ENCODE assay signal across 8 mouse cellular contexts in genomic region chr2:23155777-23156607, GRCm38 (mm10). TPM values are rescaled to one million over a fixed set of nuclear protein-coding genes. Genes with fewer than 3 reads are reported as not detected.
DNase-seq lines count a peak whose midpoint lies in the region; ATAC-seq and TF ChIP-seq lines count a peak whose summit lies in the region.

TSS of gene Mastl (minus strand) at chr2:23156024.
TSS of gene Yme1l1 (plus strand) at chr2:23156369.

- WGBS in kidney, embryonic 14.5 days, result under 1% methylated on average over 61 of the region's 61 CpGs
- WGBS in limb, embryonic 15.5 days, result under 1% methylated on average over 61 of the region's 61 CpGs

- H3K27ac ChIP-seq in bone marrow macrophage, adult 2 months (ENCODE audit: insufficient read depth, low read depth, low read length), result peak within 1 kb of the TSS; percentile 99
- peak within 1 kb of the TSS; percentile 96 for H3K27ac ChIP-seq in embryonic fibroblast, embryonic 13.5 days (ENCODE audit: insufficient read depth, low read length)
- peak within 1 kb of the TSS; percentile 99 for H3K27ac ChIP-seq in kidney, embryonic 14.5 days (ENCODE audit: low read depth, low read length)
- H3K27ac ChIP-seq in limb, embryonic 15.5 days, result peak within 1 kb of the TSS; percentile 100

- DNase-seq in A20 (ENCODE audit: low read depth, low spot score), result peak; percentile 99
- peak; percentile 97 for DNase-seq in heart, adult 9 months (ENCODE audit: low spot score in 2 of 2)
- peak; percentile 95 to 96 for DNase-seq in monocyte, adult 2 months (ENCODE audit: low read depth in 1 of 2, low spot score in 2 of 2)
- peak; percentile 98 to 99 for DNase-seq in spleen, postnatal 36 days (ENCODE audit: low spot score in 2 of 2)

- H3K27me3 ChIP-seq in kidney, embryonic 14.5 days (ENCODE audit: control insufficient read depth, insufficient read depth, low read length), result no peaks in the 10 kb centered on the region
- no peaks in the 10 kb centered on the region for H3K27me3 ChIP-seq in limb, embryonic 15.5 days

- TF ChIP-seq POLR2A in bone marrow macrophage, adult 2 months (IDR thresholded peaks at IDR 0.05; ENCODE audit: borderline replicate concordance, low read depth, low read length), result peak; percentile 53; the same call in 1 of the 2 replicates
- peak; percentile 76 for TF ChIP-seq POLR2A in embryonic fibroblast, embryonic 13.5 days (IDR thresholded peaks at IDR 0.05; ENCODE audit: low read depth, low read length)

- TF ChIP-seq CTCF in bone marrow macrophage, adult 2 months (IDR thresholded peaks at IDR 0.05; ENCODE audit: low read depth, low read length), result no peak
- no peak for TF ChIP-seq CTCF in embryonic fibroblast, embryonic 13.5 days (IDR thresholded peaks at IDR 0.05; ENCODE audit: borderline replicate concordance, insufficient read depth, low read length)

- no peaks in the 10 kb centered on the region for H3K9me3 ChIP-seq in kidney, embryonic 14.5 days (ENCODE audit: control insufficient read depth, low read length)
- no peaks in the 10 kb centered on the region for H3K9me3 ChIP-seq in limb, embryonic 15.5 days

- H3K9ac ChIP-seq in kidney, embryonic 14.5 days (ENCODE audit: low read depth, low read length), result peak within 1 kb of the TSS; percentile 78
- peak within 1 kb of the TSS; percentile 47 for H3K9ac ChIP-seq in limb, embryonic 15.5 days

- H3K36me3 ChIP-seq in kidney, embryonic 14.5 days (ENCODE audit: control insufficient read depth, insufficient read depth, low read length), result no peaks in the 10 kb centered on the region
- peaks cover 2% of the 10 kb centered on the region; the same call in 1 of the 2 replicates for H3K36me3 ChIP-seq in limb, embryonic 15.5 days

- H3K4me1 ChIP-seq in bone marrow macrophage, adult 2 months (ENCODE audit: control insufficient read depth, insufficient read depth, low read length), result peaks cover 11% of the 10 kb centered on the region
- peaks cover 2% of the 10 kb centered on the region; the same call in 1 of the 2 replicates for H3K4me1 ChIP-seq in embryonic fibroblast, embryonic 13.5 days (ENCODE audit: control insufficient read depth, insufficient read depth, low read length)
- peaks cover 9% of the 10 kb centered on the region; the same call in 1 of the 2 replicates for H3K4me1 ChIP-seq in kidney, embryonic 14.5 days (ENCODE audit: control insufficient read depth, insufficient read depth, low read length)
- peaks cover 17% of the 10 kb centered on the region for H3K4me1 ChIP-seq in limb, embryonic 15.5 days

- peak within 1 kb of the TSS; percentile 90 for H3K4me3 ChIP-seq in bone marrow macrophage, adult 2 months (ENCODE audit: insufficient read depth, low read length)
- peak within 1 kb of the TSS; percentile 98 for H3K4me3 ChIP-seq in embryonic fibroblast, embryonic 13.5 days (ENCODE audit: insufficient read depth, low read length)
- H3K4me3 ChIP-seq in kidney, embryonic 14.5 days (ENCODE audit: low read length), result peak within 1 kb of the TSS; percentile 90
- H3K4me3 ChIP-seq in limb, embryonic 15.5 days, result peak within 1 kb of the TSS; percentile 79

- ATAC-seq in kidney, embryonic 14.5 days (ENCODE audit: low FRiP score, low TSS enrichment), result peak; percentile 98
- peak; percentile 99 for ATAC-seq in limb, embryonic 15.5 days (ENCODE audit: insufficient number of reproducible peaks, low FRiP score, low TSS enrichment, low read depth)

- peak within 1 kb of the TSS; percentile 49 for H3K4me2 ChIP-seq in kidney, embryonic 14.5 days (replicated peaks; ENCODE audit: low read depth, low read length)
- peak within 1 kb of the TSS; percentile 81 for H3K4me2 ChIP-seq in limb, embryonic 15.5 days

RNA-seq across cellular contexts. Expression of gene Mastl, which starts in this region (rescaled TPM):
- polyA plus RNA-seq in bone marrow macrophage, adult 2 months (2012; ENCODE audit: insufficient read depth, insufficient read length, missing spikeins), result 5.6 and 8.5 TPM in 2 replicates
- polyA plus RNA-seq in embryonic fibroblast, embryonic 13.5 days (2011; ENCODE audit: insufficient read length, low read depth, missing spikeins), result 17.4 and 20.5 TPM in 2 replicates
- 9.1 and 15.7 TPM in 2 replicates for polyA plus RNA-seq in kidney, embryonic 14.5 days (2014; fragmentation: Nextera tagmentation; extraction: Ambion mirVana)
- polyA plus RNA-seq in limb, embryonic 15.5 days (2015; fragmentation: Nextera tagmentation; extraction: Ambion mirVana), result 8.2 and 8.7 TPM in 2 replicates

RNA-seq across cellular contexts. Expression of gene Yme1l1, which starts in this region (rescaled TPM):
- polyA plus RNA-seq in bone marrow macrophage, adult 2 months (2012; ENCODE audit: insufficient read depth, insufficient read length, missing spikeins), result 48.7 and 55.2 TPM in 2 replicates
- 94.2 and 102 TPM in 2 replicates for polyA plus RNA-seq in embryonic fibroblast, embryonic 13.5 days (2011; ENCODE audit: insufficient read length, low read depth, missing spikeins)
- 78.9 and 90.4 TPM in 2 replicates for polyA plus RNA-seq in kidney, embryonic 14.5 days (2014; fragmentation: Nextera tagmentation; extraction: Ambion mirVana)
- 75.5 and 78.8 TPM in 2 replicates for polyA plus RNA-seq in limb, embryonic 15.5 days (2015; fragmentation: Nextera tagmentation; extraction: Ambion mirVana)

Comparison
In these comparisons a context has a peak if more than half of its experiments do, and no peak if none do; other contexts are left out.
1. Peak in every context shown above with its lines: DNase-seq, ATAC-seq, H3K4me3 ChIP-seq and H3K27ac ChIP-seq.